Mouse (Mus musculus): ENCODE measurements around the gene Polr1c.

GRCm38 (mm10) chr17:46258279-46259053, 10.6 kb upstream of the Polr1c start:
- TF ChIP-seq CTCF (IDR thresholded peaks at IDR 0.05; ENCODE audit: insufficient read depth, low read length), result no peak
- TF ChIP-seq POLR2A (IDR thresholded peaks at IDR 0.05; ENCODE audit: borderline replicate concordance, extremely low read depth, low read depth, low read length), result no peak
